Mouse (Mus musculus) limb, embryonic 15.5 days (tissue): Measurements from ENCODE around the gene Pde4b. TPM values are rescaled to one million over a fixed set of nuclear protein-coding genes. Genes with fewer than 3 reads are reported as not detected.

Experiments
- ATAC-seq: fragments of 200-750 bp; cut with Nextera tagmentation; 2 replicates; pipeline ENCODE4 v1.8.0; 2017; ENCODE audit warnings: low read depth, moderate TSS enrichment; ENCODE audit not compliant: insufficient number of reproducible peaks, low FRiP score, low TSS enrichment
- H3K27ac ChIP-seq: fragments of 300-500 bp; sonication (generic); 2 replicates; pipeline ENCODE4 v1.5.1; 2015; ENCODE audit warnings: moderate library complexity, mild to moderate bottlenecking, inconsistent platforms
- H3K27me3 ChIP-seq: fragments of 300-500 bp; sonication (generic); 2 replicates; pipeline ENCODE4 v1.6.1; 2015; ENCODE audit warnings: inconsistent platforms
- H3K36me3 ChIP-seq: fragments of 300-500 bp; sonication (generic); 2 replicates; pipeline ENCODE4 v1.6.1; 2015; ENCODE audit warnings: inconsistent platforms
- H3K4me1 ChIP-seq: fragments of 300-500 bp; sonication (generic); 2 replicates; pipeline ENCODE4 v1.6.1; 2015; ENCODE audit warnings: inconsistent platforms
- H3K4me2 ChIP-seq: fragments of 300-500 bp; sonication (generic); 2 replicates; pipeline ENCODE4 v1.6.1; 2015; ENCODE audit warnings: mild to moderate bottlenecking, inconsistent platforms
- H3K4me3 ChIP-seq: fragments of 300-500 bp; sonication (generic); 2 replicates; pipeline ENCODE4 v1.5.1; 2015; ENCODE audit warnings: mild to moderate bottlenecking, inconsistent platforms
- H3K9ac ChIP-seq: fragments of 300-500 bp; sonication (generic); 2 replicates; pipeline ENCODE4 v1.6.1; 2015; ENCODE audit warnings: inconsistent platforms
- H3K9me3 ChIP-seq: fragments of 300-500 bp; sonication (generic); 2 replicates; pipeline ENCODE4 v1.6.1; 2016; ENCODE audit warnings: inconsistent platforms
- WGBS: fragments of 180-500 bp; shearing (Covaris S2); methylation state at CpG from one replicate; pipeline ENCODE4 v1.1.7; 2015; 5-methylcytosine and 5-hydroxymethylcytosine counted together
- polyA plus RNA-seq: library from polyadenylated mRNA; unstranded; fragments of >200 nt; fragmentation: Nextera tagmentation; extraction: Ambion mirVana; gene quantifications from 2 replicates; pipeline ENCODE4 v1.2.1, GENCODE M21; 2015

Gene Pde4b
- polyA plus RNA-seq, 1 experiment from 2014 or later: 20.1 TPM

DNA sequence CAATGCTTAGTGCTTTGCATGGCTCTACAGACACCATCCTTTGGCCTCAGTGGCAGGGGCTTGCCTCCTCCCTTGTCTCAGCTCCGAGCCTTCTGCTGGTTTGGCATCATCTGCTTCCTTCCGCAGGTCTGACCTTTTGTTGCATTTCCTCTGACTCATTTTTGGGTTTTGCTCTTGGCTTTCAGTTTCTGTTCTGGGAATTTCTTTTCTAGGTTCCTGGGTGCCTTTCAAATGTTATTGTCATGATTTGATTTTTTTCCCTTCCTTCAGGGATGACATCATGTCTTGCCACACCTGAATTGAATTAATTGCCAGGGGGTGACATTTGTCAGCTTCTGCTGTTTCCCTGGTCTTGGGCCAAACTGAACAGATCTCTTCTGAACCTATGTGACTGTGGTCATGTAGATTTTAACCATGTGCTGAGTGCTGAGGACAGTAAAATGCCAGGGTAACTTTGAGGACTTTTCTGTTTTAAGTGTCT is 17.2 kb downstream of the Pde4b start:
- Histone ChIP-seq H3K27ac (no peak overlapping the region), H3K9me3 (no peaks in the 10 kb centered on the region), H3K27me3 (no peaks in the 10 kb centered on the region), H3K4me1 (no peaks in the 10 kb centered on the region), H3K36me3 (no peaks in the 10 kb centered on the region), H3K4me3 (no peak overlapping the region), H3K9ac (no peak overlapping the region), H3K4me2 (no peak overlapping the region)
- 85% methylated on average over 2 of the region's 2 CpGs for WGBS
- ATAC-seq: no peak

DNA sequence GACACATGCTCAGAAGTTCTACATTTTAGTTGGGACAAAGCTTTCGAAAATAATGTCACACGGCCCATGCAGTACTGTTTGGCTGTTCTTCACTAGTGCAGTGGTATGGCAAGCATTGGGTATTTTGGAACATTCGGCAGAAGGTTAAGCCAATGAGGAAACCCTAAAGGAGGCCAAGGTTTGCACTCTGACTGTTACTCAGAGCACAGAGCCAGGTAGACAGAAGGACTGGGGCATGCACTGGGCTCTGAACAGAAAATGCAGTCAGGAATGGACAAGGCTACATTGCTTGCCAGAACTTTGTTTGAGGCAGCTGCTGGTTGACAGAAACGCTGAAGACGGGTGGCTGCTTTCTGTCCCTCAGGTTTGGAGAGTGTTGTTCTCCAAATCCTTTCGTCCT is 19.4 kb downstream of the Pde4b start:
- no peak overlapping the region for H3K4me2 ChIP-seq
- H3K4me3 ChIP-seq: no peak overlapping the region
- no peaks in the 10 kb centered on the region for H3K9me3 ChIP-seq
- no peaks in the 10 kb centered on the region for H3K36me3 ChIP-seq
- no peaks in the 10 kb centered on the region for H3K27me3 ChIP-seq
- no peak overlapping the region for H3K9ac ChIP-seq
- 90% methylated on average over 6 of the region's 6 CpGs for WGBS
- H3K4me1 ChIP-seq: no peaks in the 10 kb centered on the region
- H3K27ac ChIP-seq: no peak overlapping the region
- ATAC-seq: no peak

DNA sequence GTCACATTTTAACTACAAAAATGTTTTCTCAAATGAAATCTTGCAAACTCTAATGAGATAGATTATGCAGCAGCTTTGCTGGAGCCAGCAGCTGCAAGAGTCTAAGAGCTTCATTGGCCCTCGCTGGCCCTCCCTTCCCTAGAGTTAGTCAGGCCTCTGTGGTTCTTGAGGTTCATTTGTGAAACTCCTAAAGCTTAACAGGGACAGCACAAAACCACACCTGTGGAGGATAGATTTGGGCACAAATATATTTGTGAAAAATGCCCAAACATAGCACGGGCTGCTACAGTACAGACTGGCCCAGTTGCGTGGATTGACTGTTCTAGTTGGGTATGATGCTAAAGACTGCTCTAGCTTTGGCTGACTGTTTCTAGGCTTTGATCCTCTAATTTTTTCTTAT is 32.1 kb downstream of the Pde4b start:
- no peak overlapping the region for H3K27ac ChIP-seq
- no peaks in the 10 kb centered on the region for H3K9me3 ChIP-seq
- no peak overlapping the region for H3K4me3 ChIP-seq
- H3K9ac ChIP-seq: no peak overlapping the region
- H3K4me2 ChIP-seq: no peak overlapping the region
- H3K27me3 ChIP-seq: no peaks in the 10 kb centered on the region
- ATAC-seq: no peak
- no peaks in the 10 kb centered on the region for H3K4me1 ChIP-seq
- no peaks in the 10 kb centered on the region for H3K36me3 ChIP-seq
- 89% methylated on average over 3 of the region's 3 CpGs for WGBS

DNA sequence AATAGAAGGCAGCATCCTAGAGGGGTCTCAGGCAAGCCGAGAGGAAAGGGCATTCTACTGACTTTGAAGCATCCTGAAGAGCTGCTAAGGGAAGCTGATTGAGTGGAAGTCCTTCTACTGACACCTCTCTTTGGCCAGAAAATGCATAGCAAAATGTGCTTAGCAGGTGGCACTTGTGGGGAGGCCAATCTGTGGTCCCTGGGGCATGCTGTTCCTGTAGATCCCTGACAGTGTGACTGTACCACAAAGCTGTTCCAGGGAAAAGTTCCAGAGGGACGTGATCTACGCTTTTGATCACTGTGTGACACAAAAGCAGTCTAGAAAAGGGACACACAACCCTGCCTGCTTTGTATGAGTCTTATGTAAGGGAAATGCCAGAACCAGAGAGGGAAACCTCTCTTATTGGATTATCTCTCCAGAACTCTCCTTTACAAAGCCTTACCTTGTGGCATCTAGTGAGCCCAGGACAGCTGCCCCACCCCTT is 49.1 kb downstream of the Pde4b start:
- H3K9me3 ChIP-seq: no peaks in the 10 kb centered on the region
- no peak overlapping the region for H3K27ac ChIP-seq
- WGBS: 79% methylated on average over 3 of the region's 3 CpGs
- no peaks in the 10 kb centered on the region for H3K27me3 ChIP-seq
- H3K36me3 ChIP-seq: no peaks in the 10 kb centered on the region
- H3K4me1 ChIP-seq: no peaks in the 10 kb centered on the region
- H3K9ac ChIP-seq: no peak overlapping the region
- no peak for ATAC-seq
- H3K4me2 ChIP-seq: no peak overlapping the region
- H3K4me3 ChIP-seq: no peak overlapping the region

DNA sequence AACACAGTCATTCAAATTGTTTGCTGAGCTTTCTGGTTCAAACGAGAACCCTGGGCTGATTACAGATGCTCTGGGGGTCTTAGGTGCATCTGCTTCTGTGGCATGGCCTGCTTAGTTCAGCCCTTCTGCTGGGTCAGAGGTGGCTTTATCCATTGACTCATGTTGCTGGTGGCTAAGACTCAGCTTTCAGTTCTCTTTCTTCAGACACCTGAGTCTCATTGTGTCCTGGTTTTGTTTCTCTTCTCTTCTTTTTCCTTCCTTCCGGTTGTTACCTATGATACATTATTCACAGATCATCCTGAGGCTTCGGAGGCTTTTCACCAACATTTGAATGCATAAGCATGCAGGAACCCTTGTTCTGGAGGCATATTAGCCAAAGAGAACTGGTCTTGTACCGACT is 51.0 kb downstream of the Pde4b start:
- no peaks in the 10 kb centered on the region for H3K4me1 ChIP-seq
- no peaks in the 10 kb centered on the region for H3K9me3 ChIP-seq
- H3K27me3 ChIP-seq: no peaks in the 10 kb centered on the region
- no peak overlapping the region for H3K4me2 ChIP-seq
- no peak overlapping the region for H3K27ac ChIP-seq
- H3K9ac ChIP-seq: no peak overlapping the region
- ATAC-seq: no peak
- no peak overlapping the region for H3K4me3 ChIP-seq
- H3K36me3 ChIP-seq: no peaks in the 10 kb centered on the region
- 72% methylated on average over 4 of the region's 4 CpGs for WGBS

GRCm38 (mm10) chr4:102141241-102141640 is 53.9 kb downstream of the Pde4b start:
- H3K27me3 ChIP-seq: no peaks in the 10 kb centered on the region
- WGBS: 81% methylated on average over 3 of the region's 3 CpGs
- no peaks in the 10 kb centered on the region for H3K9me3 ChIP-seq
- no peaks in the 10 kb centered on the region for H3K36me3 ChIP-seq
- H3K4me2 ChIP-seq: no peak overlapping the region
- no peak overlapping the region for H3K4me3 ChIP-seq
- H3K27ac ChIP-seq: no peak overlapping the region
- no peak overlapping the region for H3K9ac ChIP-seq
- no peak for ATAC-seq
- H3K4me1 ChIP-seq: no peaks in the 10 kb centered on the region

DNA sequence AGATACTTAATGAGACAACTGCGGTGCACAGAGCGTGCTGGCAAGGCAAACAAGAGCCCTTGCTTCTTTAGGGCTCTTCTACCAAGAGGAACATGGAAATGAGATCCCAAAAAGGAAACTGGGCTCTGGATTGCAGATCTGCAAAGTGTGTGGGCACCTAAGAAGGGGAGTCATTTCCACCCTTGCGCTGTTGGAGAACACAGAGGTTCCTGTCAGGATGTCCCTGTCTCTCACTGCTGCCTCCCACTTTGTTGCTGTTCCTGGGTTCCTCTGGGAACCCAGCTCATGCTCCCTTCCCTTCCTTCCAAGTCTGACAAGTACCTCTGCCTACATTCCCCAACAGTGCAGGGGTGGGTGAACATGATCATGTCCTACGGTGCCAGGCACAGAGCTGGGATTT is 61.4 kb downstream of the Pde4b start:
- no peaks in the 10 kb centered on the region for H3K4me1 ChIP-seq
- H3K36me3 ChIP-seq: no peaks in the 10 kb centered on the region
- no peaks in the 10 kb centered on the region for H3K9me3 ChIP-seq
- no peaks in the 10 kb centered on the region for H3K27me3 ChIP-seq
- no peak overlapping the region for H3K4me2 ChIP-seq
- H3K4me3 ChIP-seq: no peak overlapping the region
- H3K27ac ChIP-seq: no peak overlapping the region
- H3K9ac ChIP-seq: no peak overlapping the region
- 85% methylated on average over 4 of the region's 4 CpGs for WGBS
- no peak for ATAC-seq

DNA sequence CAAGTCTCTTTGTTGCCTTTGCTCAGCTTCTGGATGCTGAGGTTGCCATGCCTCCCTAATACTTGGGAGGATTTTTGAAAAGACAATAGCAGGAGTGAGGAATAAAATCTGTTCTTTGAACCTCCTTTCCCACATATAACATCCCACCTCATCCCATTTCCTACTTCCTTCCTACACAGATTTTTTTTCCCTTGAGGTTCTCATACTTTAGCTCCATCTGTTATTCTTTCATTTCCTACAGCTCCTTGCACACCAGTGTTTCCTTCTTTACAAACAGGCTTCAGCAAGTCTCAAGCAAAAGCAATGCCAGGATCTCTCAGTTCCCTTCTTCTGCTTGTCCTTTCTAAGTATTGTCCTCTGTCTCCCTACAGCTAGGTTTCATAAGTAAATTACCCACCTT is 71.8 kb downstream of the Pde4b start:
- H3K4me2 ChIP-seq: no peak overlapping the region
- no peak overlapping the region for H3K4me3 ChIP-seq
- no peaks in the 10 kb centered on the region for H3K27me3 ChIP-seq
- ATAC-seq: no peak
- no peak overlapping the region for H3K27ac ChIP-seq
- H3K4me1 ChIP-seq: no peaks in the 10 kb centered on the region
- H3K9ac ChIP-seq: no peak overlapping the region
- H3K9me3 ChIP-seq: no peaks in the 10 kb centered on the region
- no peaks in the 10 kb centered on the region for H3K36me3 ChIP-seq

- H3K27me3 ChIP-seq: no peaks in the 10 kb centered on the region
- no peaks in the 10 kb centered on the region for H3K36me3 ChIP-seq
- H3K9ac ChIP-seq: no peak overlapping the region
- no peak overlapping the region for H3K4me2 ChIP-seq
- H3K27ac ChIP-seq: no peak overlapping the region
- no peaks in the 10 kb centered on the region for H3K4me1 ChIP-seq
- no peaks in the 10 kb centered on the region for H3K9me3 ChIP-seq
- H3K4me3 ChIP-seq: no peak overlapping the region
- 48% methylated on average over 3 of the region's 3 CpGs for WGBS
- no peak for ATAC-seq
Measured at GRCm38 (mm10) chr4:102171636-102172035, 84.3 kb downstream of the Pde4b start.

GRCm38 (mm10) chr4:102172711-102173213 is 85.4 kb downstream of the Pde4b start:
- Histone ChIP-seq H3K27ac (no peak overlapping the region), H3K4me2 (no peak overlapping the region), H3K4me1 (no peaks in the 10 kb centered on the region), H3K4me3 (no peak overlapping the region), H3K9ac (no peak overlapping the region), H3K9me3 (no peaks in the 10 kb centered on the region), H3K36me3 (no peaks in the 10 kb centered on the region), H3K27me3 (no peaks in the 10 kb centered on the region)
- WGBS: 50% methylated on average over 7 of the region's 7 CpGs
- ATAC-seq: no peak

- ATAC-seq: no peak
- Histone ChIP-seq H3K4me2 (no peak overlapping the region), H3K36me3 (no peaks in the 10 kb centered on the region), H3K27me3 (no peaks in the 10 kb centered on the region), H3K9ac (no peak overlapping the region), H3K4me1 (no peaks in the 10 kb centered on the region), H3K27ac (no peak overlapping the region), H3K4me3 (no peak overlapping the region), H3K9me3 (no peaks in the 10 kb centered on the region)
- WGBS: 82% methylated on average over 2 of the region's 2 CpGs
Measured at GRCm38 (mm10) chr4:102175985-102176384, 88.6 kb downstream of the Pde4b start.

DNA sequence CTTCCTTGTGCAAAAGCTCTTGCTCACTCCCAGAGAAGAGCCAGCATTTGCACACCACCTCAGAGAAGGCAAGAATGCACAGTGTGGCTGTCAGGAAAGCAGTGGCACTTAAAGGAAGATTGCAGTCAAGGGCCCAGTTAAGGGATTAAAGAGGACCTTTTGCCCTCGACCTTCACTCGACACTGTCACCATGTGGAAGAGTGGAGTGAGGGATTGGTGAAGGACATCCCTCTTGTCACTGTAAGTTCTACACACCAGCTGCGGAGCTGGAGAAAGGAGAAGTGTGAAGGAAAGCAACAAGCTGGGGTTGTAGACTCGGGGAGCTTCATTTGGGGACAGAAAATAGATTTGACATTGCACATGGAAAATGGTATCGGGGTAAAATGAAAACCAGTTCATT is 89.9 kb downstream of the Pde4b start:
- no peak for ATAC-seq
- WGBS: 67% methylated on average over 5 of the region's 5 CpGs

GRCm38 (mm10) chr4:102186888-102187287 is 99.5 kb downstream of the Pde4b start:
- no peak overlapping the region for H3K4me3 ChIP-seq
- ATAC-seq: no peak
- 83% methylated on average over 5 of the region's 5 CpGs for WGBS
- no peak overlapping the region for H3K4me2 ChIP-seq
- no peaks in the 10 kb centered on the region for H3K9me3 ChIP-seq
- no peak overlapping the region for H3K27ac ChIP-seq
- H3K27me3 ChIP-seq: no peaks in the 10 kb centered on the region
- H3K9ac ChIP-seq: no peak overlapping the region
- no peaks in the 10 kb centered on the region for H3K36me3 ChIP-seq
- no peaks in the 10 kb centered on the region for H3K4me1 ChIP-seq

More for the DNA sequence above, 89.9 kb downstream of the Pde4b start:
- no peaks in the 10 kb centered on the region for H3K36me3 ChIP-seq
- no peaks in the 10 kb centered on the region for H3K9me3 ChIP-seq
- H3K4me3 ChIP-seq: no peak overlapping the region
- H3K4me2 ChIP-seq: no peak overlapping the region
- H3K9ac ChIP-seq: no peak overlapping the region
- no peaks in the 10 kb centered on the region for H3K27me3 ChIP-seq
- no peaks in the 10 kb centered on the region for H3K4me1 ChIP-seq
- H3K27ac ChIP-seq: no peak overlapping the region
